Mouse (Mus musculus): ENCODE measurements around the gene Ephb2.

Ephb2 gene

DNA sequence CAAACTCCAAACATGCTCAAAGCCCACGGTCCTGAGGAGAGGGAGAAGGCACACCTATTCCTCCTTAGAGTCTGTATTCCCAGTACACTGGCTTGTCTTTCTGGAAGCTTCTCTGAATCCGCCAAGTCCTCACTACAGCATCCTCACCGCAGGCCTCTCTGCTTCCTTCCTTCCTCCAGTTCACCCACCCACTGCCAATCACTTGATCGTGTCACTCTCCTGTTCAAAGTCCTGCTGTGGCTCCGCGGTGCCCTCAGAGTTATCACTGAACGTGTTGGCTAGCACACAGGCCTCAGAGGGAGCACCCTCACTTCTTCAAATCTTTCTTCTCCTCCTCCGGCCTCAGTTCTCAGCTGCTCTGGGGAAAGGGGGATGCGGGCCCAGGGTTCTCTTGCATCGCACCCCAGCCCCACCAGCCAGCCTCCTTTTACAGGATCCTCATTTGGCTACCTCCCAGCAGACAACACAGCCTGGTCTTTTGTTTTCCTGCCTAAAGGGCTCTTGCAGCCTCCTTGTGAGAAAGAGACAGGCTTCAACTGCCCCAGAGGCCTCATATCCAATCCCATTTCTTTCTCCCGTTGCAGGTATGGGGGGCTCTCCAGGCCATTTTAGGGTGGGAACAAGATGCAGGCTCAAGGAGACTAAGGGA is 102.4 kb downstream of the Ephb2 start:
- DNase-seq (ENCODE audit: extremely low spot score, low spot score): no peak

DNA sequence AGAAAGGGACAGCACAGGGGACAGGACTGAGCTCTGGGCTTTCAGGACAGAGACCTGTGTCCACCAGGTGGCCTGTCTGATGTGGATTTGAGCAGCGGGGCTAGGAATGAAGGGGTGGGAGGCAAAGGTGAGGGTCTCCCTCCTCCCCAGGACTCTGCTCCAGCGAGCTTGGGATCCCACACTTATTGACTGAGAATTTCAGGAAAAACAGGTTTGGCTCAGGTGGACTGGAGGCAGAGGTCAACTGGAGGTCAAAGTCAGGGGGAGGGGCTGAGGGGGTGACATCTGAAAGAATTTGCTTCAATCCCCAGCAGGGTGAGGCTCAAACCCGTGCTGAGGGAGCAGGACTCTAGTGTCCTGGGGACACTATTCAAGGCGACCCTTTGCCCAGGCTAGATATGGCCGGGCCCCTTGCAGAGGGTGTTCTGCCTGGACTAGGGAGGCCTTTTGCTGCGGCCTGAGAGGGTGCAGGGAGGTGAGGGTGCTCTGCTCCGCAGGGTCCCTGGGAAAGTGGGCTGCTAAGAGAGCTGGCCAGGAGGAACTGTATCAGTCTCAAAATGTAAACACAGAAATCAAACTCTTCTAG is 103.2 kb downstream of the Ephb2 start:
- no peak for DNase-seq (ENCODE audit: extremely low spot score, low spot score)

DNA sequence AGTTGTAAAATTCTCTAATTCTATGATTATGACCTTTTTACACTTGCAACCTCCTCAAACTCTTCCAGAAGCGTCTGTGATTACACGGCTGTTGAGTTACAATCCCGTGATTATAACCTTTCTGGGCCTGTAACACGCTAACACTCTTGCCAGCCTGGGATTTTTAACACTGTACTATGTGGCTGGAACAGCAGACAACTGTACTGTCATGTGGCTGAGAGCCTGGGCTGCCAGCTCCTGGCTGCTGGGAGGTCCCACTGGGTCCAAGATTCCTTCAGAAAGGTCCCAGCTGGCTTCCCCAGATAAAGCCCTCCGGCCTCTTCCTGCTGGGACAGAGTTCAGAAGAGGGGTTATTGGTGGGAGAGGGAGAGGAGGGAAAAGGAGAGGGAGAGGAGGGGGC is 104.0 kb downstream of the Ephb2 start:
- no peak for DNase-seq (ENCODE audit: extremely low spot score, low spot score)

DNA sequence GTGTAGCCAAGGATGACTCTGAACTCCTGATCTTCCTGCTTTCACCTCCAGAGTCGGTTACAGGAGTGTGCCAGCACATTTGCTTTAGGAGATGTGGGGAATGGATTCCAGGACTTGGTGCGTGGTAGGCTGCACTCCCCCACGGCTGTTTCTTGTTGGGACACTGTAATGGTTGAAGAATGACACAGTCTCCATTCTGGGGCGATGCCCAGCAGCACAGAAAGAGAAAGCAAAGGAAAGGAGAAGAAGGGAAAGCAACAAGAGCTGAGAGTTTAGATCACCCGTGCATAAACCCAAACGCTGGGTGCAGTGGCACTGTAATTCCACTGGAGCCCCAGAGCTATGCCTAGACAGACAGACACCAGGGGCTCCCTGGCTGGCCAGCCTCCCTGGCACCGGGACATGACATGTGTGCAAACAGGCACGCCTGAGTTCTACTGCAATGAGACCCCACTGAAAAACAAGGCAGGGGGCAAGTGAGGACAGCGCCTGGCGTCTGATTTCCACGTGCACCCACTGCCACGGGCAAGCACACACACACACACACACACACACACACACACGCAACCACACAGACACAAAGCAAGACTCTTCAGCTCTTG is 104.7 kb downstream of the Ephb2 start:
- no peak for DNase-seq (ENCODE audit: extremely low spot score, low spot score)

DNA sequence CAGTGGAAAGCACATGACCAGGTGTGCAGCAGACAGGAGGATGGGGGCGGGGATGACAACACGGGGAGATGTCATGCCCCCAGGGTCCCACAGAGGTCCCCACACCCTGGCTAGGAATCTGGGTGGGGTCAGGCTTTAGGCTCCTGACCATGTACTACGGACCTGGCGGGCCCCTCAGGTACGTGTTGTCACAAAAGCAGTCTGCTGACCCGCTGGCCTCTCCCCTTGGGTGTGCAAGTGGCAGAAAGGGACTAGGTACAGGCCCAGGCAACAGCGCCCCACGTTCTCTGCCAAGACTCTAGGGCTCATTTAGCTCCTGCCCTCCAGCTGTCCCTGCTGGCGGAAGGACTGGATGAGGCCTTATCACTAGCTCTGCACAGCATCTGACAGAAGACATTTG is 105.3 kb downstream of the Ephb2 start:
- DNase-seq (ENCODE audit: extremely low spot score, low spot score): no peak

DNA sequence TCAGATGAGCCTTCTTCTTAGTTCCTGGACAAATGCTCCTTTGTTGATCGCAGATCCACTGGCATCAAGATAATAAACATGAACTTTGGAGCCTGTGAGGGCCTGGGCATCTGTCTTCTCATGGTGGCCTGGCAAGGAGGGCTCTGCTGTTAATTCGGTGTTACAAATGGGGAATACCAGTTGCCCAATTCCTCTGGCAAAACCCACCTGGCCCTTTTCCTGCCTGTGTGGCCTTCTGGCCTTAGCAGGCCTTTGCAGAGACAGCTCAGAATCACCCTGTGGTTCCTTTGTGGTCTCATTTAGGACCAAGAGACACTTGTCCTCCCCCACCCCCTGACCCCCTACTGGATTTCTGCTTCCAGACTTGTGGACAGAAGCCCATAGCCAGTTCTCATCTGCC is 106.2 kb downstream of the Ephb2 start:
- no peak for DNase-seq (ENCODE audit: extremely low spot score, low spot score)

DNA sequence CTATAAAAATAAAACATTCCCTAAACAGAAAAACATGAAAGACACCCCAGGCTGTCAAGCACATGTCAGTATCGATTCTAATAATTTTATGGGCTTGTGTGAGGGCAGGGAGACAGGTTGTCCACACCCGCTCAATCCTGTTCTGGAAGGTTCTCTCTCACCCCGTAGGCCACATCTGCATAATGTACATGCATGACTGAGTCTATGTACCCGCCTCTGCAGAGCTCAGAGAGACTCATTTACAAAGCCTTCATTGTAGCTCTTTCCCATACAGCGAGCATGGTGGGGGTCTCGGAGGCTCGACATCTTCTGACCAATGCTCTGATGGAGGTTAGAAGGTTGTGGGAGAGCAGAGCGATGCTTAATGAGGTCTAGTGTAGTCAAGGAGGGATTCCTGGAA is 108.8 kb downstream of the Ephb2 start:
- DNase-seq (ENCODE audit: extremely low spot score, low spot score): no peak

DNA sequence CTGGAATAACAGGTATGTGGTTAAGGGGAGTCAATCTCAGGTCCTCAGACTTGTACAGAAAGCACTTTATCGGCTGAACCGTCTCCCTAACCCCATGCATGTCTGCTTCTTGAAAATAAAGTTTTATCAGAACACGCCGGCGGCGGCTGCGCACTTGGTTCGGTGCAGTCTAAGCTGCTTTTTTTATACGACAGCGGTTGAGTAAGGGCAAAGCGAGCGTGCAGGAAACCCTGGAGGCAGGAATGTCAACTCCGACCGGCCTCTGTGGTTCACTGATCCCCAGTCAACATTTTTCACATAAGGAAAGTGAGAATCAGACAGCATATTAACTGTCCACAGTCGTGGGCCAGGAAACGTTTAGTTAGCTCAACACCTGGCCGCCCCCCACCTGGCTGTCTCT is 111.1 kb downstream of the Ephb2 start:
- peak; percentile 54 for DNase-seq (ENCODE audit: extremely low spot score, low spot score)

DNA sequence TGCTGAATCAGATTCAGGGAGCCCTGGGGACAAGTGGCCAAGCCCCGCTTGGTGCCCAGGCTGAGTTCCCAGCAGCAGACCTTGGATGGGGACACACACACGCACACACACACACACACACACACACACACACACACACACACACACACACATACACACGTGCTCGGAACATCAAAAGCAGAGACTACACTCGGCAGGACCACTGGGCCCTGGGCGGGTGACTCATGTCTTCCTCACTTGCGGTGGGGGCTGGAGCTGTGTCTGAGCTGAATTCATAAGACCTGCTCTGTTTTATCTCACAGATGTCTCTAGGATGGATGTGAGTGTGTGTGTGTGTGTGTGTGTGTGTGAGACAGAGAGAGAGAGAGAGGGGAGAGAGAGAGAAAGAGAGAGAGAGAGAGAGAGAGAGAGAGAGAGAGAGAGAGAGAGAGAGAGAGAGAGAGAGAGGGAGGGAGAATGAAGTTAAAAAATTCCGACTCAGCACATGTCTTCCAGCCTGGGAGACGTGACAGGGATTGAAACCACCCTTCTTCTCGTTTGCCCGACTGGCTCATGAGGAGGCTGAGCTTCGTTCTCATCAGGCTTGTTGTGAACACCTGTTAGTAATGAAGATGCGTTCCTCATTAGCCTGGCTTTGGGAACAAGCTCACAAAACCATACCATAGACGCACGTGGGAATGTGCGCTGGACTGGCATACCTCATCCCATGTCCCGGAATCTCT is 113.3 kb downstream of the Ephb2 start:
- DNase-seq (ENCODE audit: extremely low spot score, low spot score): no peak

DNA sequence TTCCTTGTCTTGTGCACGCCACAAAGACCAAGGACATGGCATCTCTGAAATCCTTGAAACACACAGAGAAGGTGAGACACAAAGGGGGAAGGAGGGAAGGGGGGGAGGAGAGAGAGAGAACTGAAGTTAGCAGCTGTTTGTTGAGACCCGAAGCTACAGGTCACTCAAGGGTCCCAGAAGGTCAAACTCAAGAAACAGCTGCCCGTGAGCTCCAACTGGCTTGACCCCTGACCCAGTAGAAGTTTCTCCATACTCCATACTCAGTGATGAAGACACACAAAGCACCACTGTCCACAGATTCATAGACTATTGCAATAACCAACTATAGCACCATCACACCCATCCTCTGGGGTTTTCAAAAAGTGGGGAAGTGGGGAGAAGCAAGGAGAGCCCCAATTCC is 113.9 kb downstream of the Ephb2 start:
- no peak for DNase-seq (ENCODE audit: extremely low spot score, low spot score)

DNA sequence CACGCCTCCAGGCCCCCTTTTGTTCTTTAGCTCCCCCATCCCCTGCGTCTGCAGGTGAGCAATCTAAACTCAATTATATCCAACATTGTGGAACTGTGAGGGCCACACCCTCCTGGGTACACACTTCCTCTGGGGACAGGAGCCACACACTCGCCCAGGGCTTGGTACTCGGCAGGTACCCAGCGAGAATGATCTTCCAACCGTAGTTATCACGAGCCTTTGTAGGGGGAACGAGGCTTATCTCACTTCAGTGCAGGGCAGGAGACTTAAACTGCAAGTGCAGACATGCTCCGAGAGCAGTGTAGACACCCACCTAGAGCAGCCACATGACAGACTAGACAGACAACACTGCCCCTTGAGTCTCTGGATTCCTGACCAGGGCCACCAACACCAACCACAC is 115.8 kb downstream of the Ephb2 start:
- DNase-seq (ENCODE audit: extremely low spot score, low spot score): no peak

DNA sequence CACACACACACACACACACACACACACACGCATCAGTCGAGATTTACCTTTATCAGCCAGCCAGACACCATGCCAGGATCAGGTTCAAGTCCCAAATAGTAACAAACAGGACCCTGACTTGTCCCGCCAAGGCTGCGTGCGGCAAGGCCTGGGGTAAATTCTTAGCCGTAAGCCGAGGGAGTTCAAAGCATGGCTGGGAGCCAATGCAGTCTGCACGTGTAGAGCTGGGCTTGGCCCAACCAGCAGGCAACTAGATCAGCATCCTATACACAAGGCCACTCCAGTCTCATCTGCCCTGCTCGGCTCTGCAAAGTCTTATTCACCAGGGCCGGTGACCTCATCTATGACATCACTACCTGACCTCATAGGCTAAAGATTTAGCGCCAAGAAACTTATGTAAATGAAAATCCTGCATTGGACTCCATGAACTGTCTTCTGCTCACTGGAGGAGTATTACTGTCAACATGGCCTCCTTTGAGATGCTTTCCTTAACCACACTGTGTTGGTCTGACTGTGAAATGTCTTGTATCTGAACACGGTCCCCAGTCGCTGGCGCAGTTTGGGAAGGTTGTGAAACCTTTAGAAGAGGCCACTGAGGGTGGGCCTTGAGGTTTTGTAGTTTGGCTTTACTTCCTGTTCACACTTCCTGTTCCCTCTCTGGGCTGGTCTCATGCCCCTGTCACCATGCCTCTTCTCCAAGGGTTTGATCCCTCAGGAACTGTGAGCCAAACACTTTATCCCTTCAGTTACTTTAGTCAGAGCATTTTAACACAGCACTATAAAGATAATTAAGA is 117.4 kb downstream of the Ephb2 start:
- no peak for DNase-seq (ENCODE audit: extremely low spot score, low spot score)

DNA sequence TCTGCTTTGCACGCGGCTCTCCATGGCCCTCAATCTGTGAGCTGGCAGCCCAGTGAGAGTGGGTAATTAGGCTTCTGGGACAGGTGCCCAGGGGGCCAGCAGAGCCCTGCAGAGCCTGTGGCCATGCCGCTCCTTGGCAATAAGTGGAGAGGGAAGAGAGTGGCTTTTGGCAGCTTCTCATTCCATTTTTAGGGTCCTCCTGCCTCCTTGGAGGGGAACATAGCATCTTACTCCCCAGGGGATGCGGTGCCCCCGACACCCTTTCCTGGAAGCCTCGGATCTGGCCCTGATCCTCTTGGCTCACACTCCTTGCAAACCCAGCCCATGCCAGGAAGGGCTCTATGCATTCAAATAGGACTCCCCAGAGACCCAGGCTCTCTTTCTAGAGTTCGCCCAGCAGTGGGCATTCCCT is 119.2 kb downstream of the Ephb2 start:
- no peak for DNase-seq (ENCODE audit: extremely low spot score, low spot score)

DNA sequence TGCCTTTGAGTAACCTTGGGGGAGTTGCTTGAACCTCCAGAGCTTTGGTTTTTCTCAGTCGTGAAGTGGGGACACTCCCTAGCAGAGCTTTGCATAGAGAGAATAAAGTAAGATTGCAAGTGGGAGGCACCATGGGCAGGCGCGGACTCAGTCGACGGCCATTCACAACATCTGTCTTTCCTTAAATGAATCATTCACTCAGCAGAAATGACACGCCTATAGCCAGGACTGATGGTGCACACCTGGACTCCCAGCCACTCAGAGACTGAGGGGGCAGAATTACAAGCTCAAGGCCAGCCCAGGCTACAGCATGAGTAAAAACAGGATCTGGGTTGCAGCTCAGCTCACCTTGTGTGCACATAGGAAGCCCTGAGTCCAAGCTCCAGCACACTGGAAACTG is 121.3 kb downstream of the Ephb2 start:
- no peak for DNase-seq (ENCODE audit: extremely low spot score, low spot score)

DNA sequence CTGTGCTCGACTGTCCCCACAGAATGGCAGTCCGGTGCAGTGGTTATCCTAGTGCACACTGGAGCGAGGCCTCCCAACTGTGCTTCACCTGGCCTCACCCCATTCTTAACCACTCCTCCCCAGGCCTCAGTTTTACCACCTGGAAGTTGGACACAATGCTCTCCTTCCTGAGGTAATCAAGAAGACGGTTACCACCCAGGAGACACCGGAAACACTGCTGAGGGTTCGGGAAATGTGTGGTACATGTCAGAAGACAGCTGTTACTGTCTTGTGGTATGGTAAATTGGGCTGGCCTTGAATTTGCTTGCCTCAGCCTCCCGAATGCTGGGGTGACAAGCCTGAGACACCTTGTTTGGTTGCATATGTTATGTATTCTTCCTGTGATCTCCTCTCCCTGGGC is 121.9 kb downstream of the Ephb2 start:
- no peak for DNase-seq (ENCODE audit: extremely low spot score, low spot score)

DNA sequence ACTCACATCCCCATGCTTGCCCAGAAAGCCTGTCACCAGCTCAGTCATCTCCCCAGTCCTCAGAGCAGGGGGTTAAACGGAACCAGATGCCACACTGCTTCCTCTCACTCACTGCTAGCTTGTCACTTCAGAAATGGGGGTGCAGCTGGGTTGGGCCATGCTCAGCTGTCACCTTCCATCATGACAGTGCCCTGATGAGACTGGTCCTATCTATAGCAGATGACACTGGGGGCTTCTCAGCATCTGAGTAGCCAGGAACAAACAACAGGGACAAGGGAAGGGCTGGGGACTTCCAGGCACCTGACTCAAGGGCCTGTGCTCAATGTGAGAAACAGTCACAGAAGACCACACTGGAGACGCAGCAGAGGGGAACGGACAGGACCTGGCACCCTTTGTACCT is 122.4 kb downstream of the Ephb2 start:
- no peak for DNase-seq (ENCODE audit: extremely low spot score, low spot score)

DNA sequence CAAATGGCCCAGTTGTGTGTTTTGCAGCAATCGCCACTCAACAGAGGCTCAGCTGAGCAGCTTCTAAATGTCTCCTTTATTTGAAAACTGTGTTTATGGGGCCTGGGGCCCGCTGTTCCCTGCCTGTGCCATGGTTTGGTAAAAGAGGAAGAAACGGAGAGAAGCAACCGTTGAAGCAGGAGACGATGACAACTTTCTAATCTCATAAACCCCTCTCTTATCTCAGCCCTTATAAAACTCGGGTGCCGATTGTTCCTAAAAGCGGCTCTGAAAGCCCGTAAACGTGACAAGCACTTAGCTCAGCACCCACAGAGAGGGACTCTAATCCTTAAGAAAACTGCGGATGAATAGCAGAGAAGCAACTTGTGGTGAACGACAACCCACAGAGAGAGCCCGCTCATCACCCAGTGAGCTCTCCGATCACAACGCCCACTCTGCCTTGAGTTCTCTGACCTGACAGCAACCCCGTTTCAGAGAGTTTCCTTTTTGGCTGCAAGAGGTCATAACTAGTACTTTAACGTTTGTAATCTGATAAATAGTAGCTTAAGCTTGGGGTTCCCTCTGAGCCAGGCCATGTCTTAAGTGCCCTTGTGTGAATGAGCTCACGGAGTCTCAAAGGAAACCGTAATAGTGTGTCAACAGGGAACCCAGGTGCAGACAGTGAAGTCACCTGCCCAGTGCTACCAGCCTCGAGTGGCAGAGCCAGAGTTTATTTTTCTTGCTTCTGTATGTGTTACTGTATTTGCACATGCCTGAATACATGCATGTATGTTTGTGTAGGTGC is 123.6 kb downstream of the Ephb2 start:
- no peak for DNase-seq (ENCODE audit: extremely low spot score, low spot score)

DNA sequence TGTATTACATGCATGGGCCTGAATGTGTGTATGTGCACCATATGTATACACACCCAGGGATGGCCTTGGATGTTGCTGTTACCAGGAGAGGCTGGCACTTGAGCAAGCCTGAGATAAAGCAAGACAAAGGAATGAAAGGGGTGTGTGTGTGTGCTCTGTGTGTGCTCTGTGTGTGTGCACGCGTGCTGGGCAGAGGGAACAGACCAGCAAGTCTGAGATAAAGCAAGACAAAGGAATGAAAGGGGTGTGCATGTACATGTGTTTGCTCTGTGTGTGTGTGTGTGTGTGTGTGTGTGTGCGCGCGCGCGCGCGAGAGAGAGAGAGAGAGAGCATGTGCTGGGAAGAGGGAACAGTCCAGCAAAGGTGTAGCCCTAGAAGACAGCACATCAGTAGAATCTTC is 125.4 kb downstream of the Ephb2 start:
- DNase-seq (ENCODE audit: extremely low spot score, low spot score): no peak

DNA sequence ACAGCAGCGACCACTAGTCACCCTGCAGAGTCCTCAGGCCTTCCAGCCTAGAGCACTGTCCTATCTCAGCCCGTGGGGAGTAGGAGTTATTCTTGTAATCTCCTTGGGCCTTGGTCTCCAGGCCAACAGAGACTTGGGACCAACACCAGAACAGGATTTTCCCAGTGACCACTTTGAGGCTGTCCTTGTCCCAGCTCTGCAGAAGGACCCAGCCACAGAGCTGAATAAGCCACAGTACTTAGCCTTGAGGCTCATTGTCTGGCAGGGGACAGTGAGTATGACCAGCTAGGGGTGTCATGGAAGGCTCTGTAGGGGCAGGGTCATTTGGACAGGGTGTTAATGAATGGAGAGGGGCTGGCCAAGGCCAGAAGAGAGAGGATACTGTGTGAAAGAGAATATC is 126.8 kb downstream of the Ephb2 start:
- DNase-seq (ENCODE audit: extremely low spot score, low spot score): no peak

DNA sequence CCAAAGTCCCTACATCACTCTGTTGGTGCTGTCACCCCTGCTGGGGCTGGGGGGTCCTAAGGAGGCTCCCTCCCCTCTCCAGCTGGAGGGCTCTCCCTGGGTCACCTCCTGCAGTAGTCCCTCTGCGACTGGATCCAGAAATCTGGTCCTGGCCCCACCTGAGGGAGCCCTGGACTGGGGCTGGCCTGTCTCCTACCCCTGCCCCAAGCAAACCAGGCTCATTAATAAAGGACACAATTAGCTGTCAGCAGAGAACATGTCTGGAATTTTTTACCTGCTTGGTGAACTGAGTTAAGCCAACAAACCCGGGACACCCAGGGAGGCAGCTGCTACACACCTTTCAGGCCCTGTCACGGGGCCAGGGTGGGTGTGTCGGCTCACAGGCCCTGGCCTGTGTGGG is 129.1 kb downstream of the Ephb2 start:
- no peak for DNase-seq (ENCODE audit: extremely low spot score, low spot score)

DNA sequence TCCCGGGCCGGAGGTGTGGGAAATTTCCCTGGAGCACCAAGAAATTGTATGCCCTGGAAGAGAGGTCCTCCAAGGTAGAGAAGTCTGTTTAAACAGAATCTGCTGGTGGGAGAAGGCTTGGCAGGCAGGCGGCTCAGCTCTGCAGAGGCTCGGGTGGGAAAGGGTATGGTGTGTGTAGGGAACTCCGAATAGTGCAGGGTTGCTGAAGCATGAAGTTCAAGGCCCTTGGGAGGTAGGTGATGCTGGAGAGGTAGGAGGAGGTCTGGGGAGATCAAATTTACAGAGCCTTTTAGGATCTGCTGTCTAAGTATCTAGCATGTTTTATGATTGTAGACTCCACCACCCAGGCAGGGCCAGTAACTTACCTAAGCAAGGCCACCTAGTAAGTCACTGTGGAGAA is 130.7 kb downstream of the Ephb2 start:
- no peak for DNase-seq (ENCODE audit: extremely low spot score, low spot score)

Measured in neural tube, embryonic 10.5 days (tissue).